Mouse (Mus musculus) cortical plate, adult 2 months (tissue): ENCODE data around the gene Nyap1.

Experiments
- CTCF ChIP-seq: fragments of 200-500 bp; IDR thresholded peaks from 2 replicates; pipeline ENCODE4 v1.5.1; 2011; ENCODE audit warnings: mild to moderate bottlenecking, control low read depth, low read length; ENCODE audit not compliant: insufficient read depth; ENCODE audit errors: extremely low read depth
- POLR2A ChIP-seq: fragments of 200-500 bp; IDR thresholded peaks from 2 replicates; pipeline ENCODE4 v1.6.1; 2011; ENCODE audit warnings: mild to moderate bottlenecking, low read length, control low read depth; ENCODE audit not compliant: insufficient read depth; ENCODE audit errors: extremely low read depth

DNA sequence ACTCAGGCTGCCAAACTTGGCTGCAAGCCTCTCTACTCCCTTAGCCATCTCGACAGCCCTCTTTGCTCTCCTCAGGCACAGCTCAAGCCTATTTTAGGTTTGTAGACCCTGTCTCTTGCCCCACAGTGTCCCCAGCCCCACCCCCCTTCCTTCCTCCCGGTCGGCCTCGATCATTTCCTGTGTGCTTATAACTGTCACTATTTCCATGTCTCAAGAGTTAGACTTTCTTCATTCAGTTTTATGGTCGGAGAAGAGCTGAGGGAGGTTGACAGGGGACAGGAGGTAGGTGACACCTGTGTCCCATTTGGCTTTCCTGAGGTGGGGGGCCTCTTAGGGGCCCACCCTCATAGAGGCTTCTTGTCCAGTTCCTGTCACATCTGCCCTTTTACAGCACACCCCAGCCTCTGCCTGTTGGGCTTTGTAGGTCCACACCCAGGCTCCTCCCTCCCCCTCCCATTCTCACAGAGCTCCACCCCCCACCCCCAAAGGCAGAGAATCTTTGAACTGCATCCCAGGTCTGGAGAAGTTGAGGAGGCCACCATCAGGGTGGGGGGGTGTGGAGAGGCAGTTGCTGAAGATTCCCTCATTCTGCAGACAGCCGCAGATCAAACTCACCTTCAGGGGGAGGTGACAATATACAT is 7.9 kb upstream of the Nyap1 start:
- no peak for TF ChIP-seq CTCF
- no peak for TF ChIP-seq POLR2A
